Mouse (Mus musculus): ENCODE results near the gene Arid3a. TPM values are rescaled to one million over a fixed set of nuclear protein-coding genes. Genes with fewer than 3 reads are reported as not detected.

Gene Arid3a
- polyA plus RNA-seq, 1 experiment from 2014 or later: 2.8 TPM

GRCm38 (mm10) chr10:79974668-79975067, 47.8 kb downstream of the Arid3a start:
- peaks cover 2 to 15% of the 10 kb centered on the region in 2 experiments; a peak in 3 of 4 replicates for H3K4me1 ChIP-seq (ENCODE audit: control insufficient read depth in 2 of 2, insufficient read depth in 2 of 2, low read length in 2 of 2)
- H3K9me3 ChIP-seq (ENCODE audit: control insufficient read depth, low read length): no peaks in the 10 kb centered on the region
- peaks cover 48% of the 10 kb centered on the region for H3K36me3 ChIP-seq (ENCODE audit: control insufficient read depth, insufficient read depth, low read length)
- WGBS: 92% methylated on average over 8 of the region's 8 CpGs
- no peak overlapping the region for H3K9ac ChIP-seq (ENCODE audit: low read length)
- no peak for ATAC-seq (ENCODE audit: insufficient number of reproducible peaks, insufficient read depth, low FRiP score, low read depth)
- H3K4me2 ChIP-seq (ENCODE audit: low read length): no peak overlapping the region
- no peak overlapping the region for H3K4me3 ChIP-seq (ENCODE audit: control insufficient read depth in 1 of 2, insufficient read depth in 1 of 2, low read depth in 1 of 2, low read length in 2 of 2)
- H3K27me3 ChIP-seq (ENCODE audit: control insufficient read depth, insufficient read depth, low read length): peaks cover 20% of the 10 kb centered on the region
- H3K27ac ChIP-seq (replicated peaks in 1 of 2; ENCODE audit: control insufficient read depth in 1 of 2, insufficient read depth in 1 of 2, low read depth in 2 of 2, low read length in 2 of 2): no peak overlapping the region

- H3K36me3 ChIP-seq (ENCODE audit: control insufficient read depth, insufficient read depth, low read length): peaks cover 49% of the 10 kb centered on the region
- 85% methylated on average over 28 of the region's 28 CpGs for WGBS
- ATAC-seq (ENCODE audit: insufficient number of reproducible peaks, insufficient read depth, low FRiP score, low read depth): no peak
- peaks cover 5 to 13% of the 10 kb centered on the region in 2 experiments; a peak in 2 of 4 replicates for H3K4me1 ChIP-seq (ENCODE audit: control insufficient read depth in 2 of 2, insufficient read depth in 2 of 2, low read length in 2 of 2)
- no peaks in the 10 kb centered on the region for H3K9me3 ChIP-seq (ENCODE audit: control insufficient read depth, low read length)
- H3K4me2 ChIP-seq (ENCODE audit: low read length): no peak overlapping the region
- H3K9ac ChIP-seq (ENCODE audit: low read length): no peak overlapping the region
- H3K4me3 ChIP-seq (ENCODE audit: control insufficient read depth in 1 of 2, insufficient read depth in 1 of 2, low read depth in 1 of 2, low read length in 2 of 2): no peak overlapping the region
- H3K27me3 ChIP-seq (ENCODE audit: control insufficient read depth, insufficient read depth, low read length): peaks cover 10% of the 10 kb centered on the region; the same call in 1 of the 2 replicates
- no peak overlapping the region for H3K27ac ChIP-seq (replicated peaks in 1 of 2; ENCODE audit: control insufficient read depth in 1 of 2, insufficient read depth in 1 of 2, low read depth in 2 of 2, low read length in 2 of 2)
These were observed 49.4 kb downstream of the Arid3a start for GRCm38 (mm10) chr10:79976071-79976721.

- no peak overlapping the region for H3K4me3 ChIP-seq (ENCODE audit: control insufficient read depth in 1 of 2, insufficient read depth in 1 of 2, low read depth in 1 of 2, low read length in 2 of 2)
- 86% methylated on average over 36 of the region's 36 CpGs for WGBS
- H3K4me2 ChIP-seq (ENCODE audit: low read length): no peak overlapping the region
- no peak overlapping the region for H3K9ac ChIP-seq (ENCODE audit: low read length)
- peaks cover 52% of the 10 kb centered on the region for H3K36me3 ChIP-seq (ENCODE audit: control insufficient read depth, insufficient read depth, low read length)
- no peak overlapping the region for H3K27ac ChIP-seq (replicated peaks in 1 of 2; ENCODE audit: control insufficient read depth in 1 of 2, insufficient read depth in 1 of 2, low read depth in 2 of 2, low read length in 2 of 2)
- peaks cover 5 to 15% of the 10 kb centered on the region in 2 experiments; a peak in 2 of 4 replicates for H3K4me1 ChIP-seq (ENCODE audit: control insufficient read depth in 2 of 2, insufficient read depth in 2 of 2, low read length in 2 of 2)
- no peak for ATAC-seq (ENCODE audit: insufficient number of reproducible peaks, insufficient read depth, low FRiP score, low read depth)
- peaks cover 9% of the 10 kb centered on the region; the same call in 1 of the 2 replicates for H3K27me3 ChIP-seq (ENCODE audit: control insufficient read depth, insufficient read depth, low read length)
- no peaks in the 10 kb centered on the region for H3K9me3 ChIP-seq (ENCODE audit: control insufficient read depth, low read length)
These were observed 49.9 kb downstream of the Arid3a start for GRCm38 (mm10) chr10:79976722-79977107.

- Histone ChIP-seq H3K27ac (replicated peaks in 1 of 2; ENCODE audit: control insufficient read depth in 1 of 2, insufficient read depth in 1 of 2, low read depth in 2 of 2, low read length in 2 of 2) (no peak overlapping the region), H3K4me1 (ENCODE audit: control insufficient read depth in 2 of 2, insufficient read depth in 2 of 2, low read length in 2 of 2) (peaks cover 5 to 17% of the 10 kb centered on the region in 2 experiments; a peak in 3 of 4 replicates), H3K4me3 (ENCODE audit: control insufficient read depth in 1 of 2, insufficient read depth in 1 of 2, low read depth in 1 of 2, low read length in 2 of 2) (no peak overlapping the region), H3K4me2 (ENCODE audit: low read length) (no peak overlapping the region), H3K9me3 (ENCODE audit: control insufficient read depth, low read length) (no peaks in the 10 kb centered on the region), H3K9ac (ENCODE audit: low read length) (no peak overlapping the region), H3K36me3 (ENCODE audit: control insufficient read depth, insufficient read depth, low read length) (peaks cover 54% of the 10 kb centered on the region), H3K27me3 (ENCODE audit: control insufficient read depth, insufficient read depth, low read length) (peaks cover 4% of the 10 kb centered on the region; the same call in 1 of the 2 replicates)
- 86% methylated on average over 28 of the region's 28 CpGs for WGBS
- ATAC-seq (ENCODE audit: insufficient number of reproducible peaks, insufficient read depth, low FRiP score, low read depth): no peak
These were observed 50.5 kb downstream of the Arid3a start for GRCm38 (mm10) chr10:79977324-79977723.

GRCm38 (mm10) chr10:79978061-79978460, 51.2 kb downstream of the Arid3a start:
- no peak for ATAC-seq (ENCODE audit: insufficient number of reproducible peaks, insufficient read depth, low FRiP score, low read depth)
- no peak overlapping the region for H3K9ac ChIP-seq (ENCODE audit: low read length)
- no peaks in the 10 kb centered on the region for H3K9me3 ChIP-seq (ENCODE audit: control insufficient read depth, low read length)
- H3K4me1 ChIP-seq (ENCODE audit: control insufficient read depth in 2 of 2, insufficient read depth in 2 of 2, low read length in 2 of 2): peaks cover 8 to 22% of the 10 kb centered on the region in 2 experiments
- WGBS: 94% methylated on average over 21 of the region's 21 CpGs
- H3K36me3 ChIP-seq (ENCODE audit: control insufficient read depth, insufficient read depth, low read length): peaks cover 54% of the 10 kb centered on the region
- H3K4me3 ChIP-seq (ENCODE audit: control insufficient read depth in 1 of 2, insufficient read depth in 1 of 2, low read depth in 1 of 2, low read length in 2 of 2): no peak overlapping the region
- H3K4me2 ChIP-seq (ENCODE audit: low read length): no peak overlapping the region
- no peaks in the 10 kb centered on the region for H3K27me3 ChIP-seq (ENCODE audit: control insufficient read depth, insufficient read depth, low read length)
- no peak overlapping the region for H3K27ac ChIP-seq (replicated peaks in 1 of 2; ENCODE audit: control insufficient read depth in 1 of 2, insufficient read depth in 1 of 2, low read depth in 2 of 2, low read length in 2 of 2)

GRCm38 (mm10) chr10:79979401-79980155, 52.7 kb downstream of the Arid3a start:
- Histone ChIP-seq H3K9ac (ENCODE audit: low read length) (peak overlapping the region; percentile 28; the same call in 1 of the 2 replicates), H3K27ac (replicated peaks in 1 of 2; ENCODE audit: control insufficient read depth in 1 of 2, insufficient read depth in 1 of 2, low read depth in 2 of 2, low read length in 2 of 2) (peak overlapping the region in 1 of 2 experiments; percentile 16; a peak in 1 of 4 replicates), H3K4me3 (ENCODE audit: control insufficient read depth in 1 of 2, insufficient read depth in 1 of 2, low read depth in 1 of 2, low read length in 2 of 2) (no peak overlapping the region), H3K36me3 (ENCODE audit: control insufficient read depth, insufficient read depth, low read length) (peaks cover 54% of the 10 kb centered on the region), H3K4me1 (ENCODE audit: control insufficient read depth in 2 of 2, insufficient read depth in 2 of 2, low read length in 2 of 2) (peaks cover 14 to 28% of the 10 kb centered on the region in 2 experiments), H3K27me3 (ENCODE audit: control insufficient read depth, insufficient read depth, low read length) (no peaks in the 10 kb centered on the region), H3K9me3 (ENCODE audit: control insufficient read depth, low read length) (no peaks in the 10 kb centered on the region), H3K4me2 (ENCODE audit: low read length) (no peak overlapping the region)
- 86% methylated on average over 22 of the region's 22 CpGs for WGBS
- ATAC-seq (ENCODE audit: insufficient number of reproducible peaks, insufficient read depth, low FRiP score, low read depth): no peak

- Histone ChIP-seq H3K36me3 (ENCODE audit: control insufficient read depth, insufficient read depth, low read length) (peaks cover 21% of the 10 kb centered on the region), H3K4me2 (ENCODE audit: low read length) (peak overlapping the region; percentile 95), H3K4me1 (ENCODE audit: control insufficient read depth in 2 of 2, insufficient read depth in 2 of 2, low read length in 2 of 2) (peaks cover 31 to 52% of the 10 kb centered on the region in 2 experiments), H3K27me3 (ENCODE audit: control insufficient read depth, insufficient read depth, low read length) (no peaks in the 10 kb centered on the region), H3K27ac (replicated peaks in 1 of 2; ENCODE audit: control insufficient read depth in 1 of 2, insufficient read depth in 1 of 2, low read depth in 2 of 2, low read length in 2 of 2) (peak overlapping the region in 1 of 2 experiments; percentile 97; a peak in 2 of 4 replicates), H3K9me3 (ENCODE audit: control insufficient read depth, low read length) (no peaks in the 10 kb centered on the region), H3K4me3 (ENCODE audit: control insufficient read depth in 1 of 2, insufficient read depth in 1 of 2, low read depth in 1 of 2, low read length in 2 of 2) (peak overlapping the region; percentile 80 to 81), H3K9ac (ENCODE audit: low read length) (peak overlapping the region; percentile 97)
- no peak for ATAC-seq (ENCODE audit: insufficient number of reproducible peaks, insufficient read depth, low FRiP score, low read depth)
- WGBS: 75% methylated on average over 5 of the region's 5 CpGs
These were observed 56.4 kb downstream of the Arid3a start for GRCm38 (mm10) chr10:79983205-79983604.
